Mouse (Mus musculus): ENCODE data around the gene Pigm. TPM values are rescaled to one million over a fixed set of nuclear protein-coding genes. Genes with fewer than 3 reads are reported as not detected.

Gene Pigm
- polyA plus RNA-seq, 1 experiment from 2014 or later: 5.0 TPM

DNA sequence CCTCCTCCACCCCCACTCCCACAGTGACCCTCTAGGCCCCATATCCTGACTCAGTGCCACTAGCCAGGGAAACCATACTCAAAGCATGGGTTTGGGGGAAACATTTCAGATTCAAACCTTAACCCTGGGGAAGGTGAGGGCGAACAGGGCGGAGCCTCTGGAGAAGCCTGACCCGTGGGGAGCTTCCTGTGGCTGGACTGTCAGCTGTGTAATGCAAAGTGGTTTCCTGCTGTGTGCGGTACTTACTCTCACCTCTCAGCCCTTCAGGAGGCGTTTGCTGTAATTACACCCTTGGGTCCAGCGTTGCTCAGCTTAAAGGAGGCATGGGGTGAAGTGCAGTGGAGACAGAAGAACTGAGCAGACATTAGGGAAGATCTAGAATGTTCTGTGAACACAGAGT lies 41.8 kb downstream of the Pigm start:
- H3K4me1 ChIP-seq (ENCODE audit: control insufficient read depth, insufficient read depth, low read length): no peaks in the 10 kb centered on the region
- no peaks in the 10 kb centered on the region for H3K9me3 ChIP-seq (ENCODE audit: control insufficient read depth, low read length)
- H3K4me2 ChIP-seq (ENCODE audit: low read depth, low read length): no peak overlapping the region
- no peak overlapping the region for H3K4me3 ChIP-seq (ENCODE audit: low read length)
- H3K27me3 ChIP-seq (replicated peaks; ENCODE audit: control insufficient read depth, insufficient read depth, low read length): no peaks in the 10 kb centered on the region
- WGBS: 23% methylated on average over 6 of the region's 6 CpGs
- no peak overlapping the region for H3K27ac ChIP-seq (ENCODE audit: low read length)
- no peak overlapping the region for H3K9ac ChIP-seq (ENCODE audit: low read depth, low read length)
- no peaks in the 10 kb centered on the region for H3K36me3 ChIP-seq (ENCODE audit: control insufficient read depth, insufficient read depth, low read length)
- 0 out of 2 replicates have a peak, but pooled peaks have one; percentile 44 for ATAC-seq

DNA sequence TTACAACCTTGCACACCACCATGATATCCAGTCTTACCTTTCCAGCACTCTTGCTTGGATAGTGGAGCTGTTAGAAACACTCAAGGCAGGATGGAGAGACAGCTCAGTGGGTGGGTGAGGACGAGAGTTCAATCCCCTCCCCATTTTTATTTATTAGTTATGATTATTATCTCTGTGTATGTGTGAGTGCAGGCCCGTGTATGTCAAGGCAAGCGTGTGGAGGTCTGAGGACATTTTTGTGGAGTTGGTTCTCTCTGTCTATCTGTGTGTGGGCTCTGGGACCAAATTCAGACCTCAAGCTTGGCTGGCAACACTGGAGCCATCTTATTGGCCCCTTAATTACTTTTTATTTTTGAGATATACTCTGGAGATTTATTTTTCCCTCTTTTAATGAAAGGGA lies 42.3 kb downstream of the Pigm start:
- no peak for ATAC-seq
- H3K27ac ChIP-seq (ENCODE audit: low read length): no peak overlapping the region
- H3K4me3 ChIP-seq (ENCODE audit: low read length): no peak overlapping the region
- no peaks in the 10 kb centered on the region for H3K27me3 ChIP-seq (replicated peaks; ENCODE audit: control insufficient read depth, insufficient read depth, low read length)
- H3K9ac ChIP-seq (ENCODE audit: low read depth, low read length): no peak overlapping the region
- no peaks in the 10 kb centered on the region for H3K36me3 ChIP-seq (ENCODE audit: control insufficient read depth, insufficient read depth, low read length)
- no peak overlapping the region for H3K4me2 ChIP-seq (ENCODE audit: low read depth, low read length)
- no peaks in the 10 kb centered on the region for H3K9me3 ChIP-seq (ENCODE audit: control insufficient read depth, low read length)
- 73% methylated on average over 3 of the region's 3 CpGs for WGBS
- no peaks in the 10 kb centered on the region for H3K4me1 ChIP-seq (ENCODE audit: control insufficient read depth, insufficient read depth, low read length)

DNA sequence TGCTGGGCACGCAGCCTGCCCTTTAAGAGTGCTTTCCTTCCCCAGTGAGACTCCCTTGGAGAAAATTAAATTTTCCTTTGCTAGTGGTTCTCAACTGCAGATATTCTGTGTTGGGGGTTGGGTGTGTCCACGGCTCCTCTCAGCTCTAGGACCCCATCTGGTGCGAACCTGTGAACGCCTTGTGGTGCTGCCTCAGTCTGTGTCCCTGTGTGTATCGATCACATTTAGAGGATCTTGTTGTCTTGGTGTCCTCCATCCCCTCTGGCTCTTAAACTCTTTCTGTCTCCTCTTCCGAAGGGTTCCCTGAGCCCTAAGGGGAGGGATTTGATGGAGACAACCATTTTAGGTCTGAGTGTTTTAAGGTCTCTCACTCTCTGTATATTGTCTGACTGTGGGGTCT lies 43.8 kb downstream of the Pigm start:
- ATAC-seq: no peak
- Histone ChIP-seq H3K36me3 (ENCODE audit: control insufficient read depth, insufficient read depth, low read length) (no peaks in the 10 kb centered on the region), H3K4me1 (ENCODE audit: control insufficient read depth, insufficient read depth, low read length) (no peaks in the 10 kb centered on the region), H3K9me3 (ENCODE audit: control insufficient read depth, low read length) (no peaks in the 10 kb centered on the region), H3K4me2 (ENCODE audit: low read depth, low read length) (no peak overlapping the region), H3K27ac (ENCODE audit: low read length) (no peak overlapping the region), H3K4me3 (ENCODE audit: low read length) (no peak overlapping the region), H3K27me3 (replicated peaks; ENCODE audit: control insufficient read depth, insufficient read depth, low read length) (no peaks in the 10 kb centered on the region), H3K9ac (ENCODE audit: low read depth, low read length) (no peak overlapping the region)
- WGBS: 84% methylated on average over 6 of the region's 6 CpGs

DNA sequence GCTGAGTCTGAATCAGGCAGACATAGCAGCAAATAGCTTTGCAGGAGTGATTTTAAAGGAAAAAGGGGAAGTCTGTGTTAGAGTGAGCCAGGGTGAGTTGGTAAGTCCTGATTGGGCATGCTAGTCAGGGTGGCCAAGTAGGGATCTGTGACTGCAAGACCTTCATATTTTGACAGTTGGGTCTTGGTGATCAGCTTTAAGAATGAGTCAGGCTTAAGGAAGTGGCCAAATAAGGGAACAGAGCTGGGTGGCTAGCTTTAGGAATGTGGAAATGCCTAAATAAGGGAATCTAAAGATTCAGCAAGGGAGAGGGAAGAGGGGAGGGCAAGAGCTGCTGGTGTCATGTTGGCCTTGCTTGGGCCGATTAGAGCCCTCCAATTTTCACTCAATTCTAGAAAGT lies 47.0 kb downstream of the Pigm start:
- Histone ChIP-seq H3K9ac (ENCODE audit: low read depth, low read length) (no peak overlapping the region), H3K4me2 (ENCODE audit: low read depth, low read length) (no peak overlapping the region), H3K27me3 (replicated peaks; ENCODE audit: control insufficient read depth, insufficient read depth, low read length) (no peaks in the 10 kb centered on the region), H3K4me1 (ENCODE audit: control insufficient read depth, insufficient read depth, low read length) (no peaks in the 10 kb centered on the region; the same call in 1 of the 2 replicates), H3K9me3 (ENCODE audit: control insufficient read depth, low read length) (no peaks in the 10 kb centered on the region), H3K27ac (ENCODE audit: low read length) (no peak overlapping the region), H3K4me3 (ENCODE audit: low read length) (no peak overlapping the region), H3K36me3 (ENCODE audit: control insufficient read depth, insufficient read depth, low read length) (no peaks in the 10 kb centered on the region)
- 27% methylated on average over 1 of the region's 1 CpGs for WGBS
- peak; percentile 31; the same call in 1 of the 2 replicates for ATAC-seq

DNA sequence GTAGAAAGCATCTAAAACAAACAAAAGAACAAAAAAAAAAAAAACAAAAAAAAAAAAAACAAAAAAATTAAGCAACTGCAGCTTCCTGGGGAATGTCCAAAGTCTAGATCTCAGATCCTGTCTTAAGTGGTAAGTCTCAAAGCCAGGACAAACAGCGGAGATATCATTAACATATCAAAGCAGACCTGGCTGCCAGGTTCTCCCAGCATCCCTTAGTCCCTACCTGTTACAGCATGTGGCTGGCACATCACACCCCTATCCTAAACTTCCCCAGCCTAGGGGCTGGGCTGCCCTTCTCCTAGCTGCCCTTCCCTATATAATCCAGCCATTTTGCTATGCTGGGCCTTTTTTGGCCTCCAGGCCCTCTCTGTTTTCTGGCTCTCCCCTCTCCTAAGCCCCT lies 50.1 kb downstream of the Pigm start:
- no peak overlapping the region for H3K4me3 ChIP-seq (ENCODE audit: low read length)
- H3K9ac ChIP-seq (ENCODE audit: low read depth, low read length): no peak overlapping the region
- H3K9me3 ChIP-seq (ENCODE audit: control insufficient read depth, low read length): no peaks in the 10 kb centered on the region
- H3K4me1 ChIP-seq (ENCODE audit: control insufficient read depth, insufficient read depth, low read length): peaks cover 12% of the 10 kb centered on the region
- no peak overlapping the region for H3K27ac ChIP-seq (ENCODE audit: low read length)
- H3K4me2 ChIP-seq (ENCODE audit: low read depth, low read length): no peak overlapping the region
- H3K36me3 ChIP-seq (ENCODE audit: control insufficient read depth, insufficient read depth, low read length): no peaks in the 10 kb centered on the region
- ATAC-seq: no peak
- 64% methylated on average over 1 of the region's 1 CpGs for WGBS
- no peaks in the 10 kb centered on the region for H3K27me3 ChIP-seq (replicated peaks; ENCODE audit: control insufficient read depth, insufficient read depth, low read length)

DNA sequence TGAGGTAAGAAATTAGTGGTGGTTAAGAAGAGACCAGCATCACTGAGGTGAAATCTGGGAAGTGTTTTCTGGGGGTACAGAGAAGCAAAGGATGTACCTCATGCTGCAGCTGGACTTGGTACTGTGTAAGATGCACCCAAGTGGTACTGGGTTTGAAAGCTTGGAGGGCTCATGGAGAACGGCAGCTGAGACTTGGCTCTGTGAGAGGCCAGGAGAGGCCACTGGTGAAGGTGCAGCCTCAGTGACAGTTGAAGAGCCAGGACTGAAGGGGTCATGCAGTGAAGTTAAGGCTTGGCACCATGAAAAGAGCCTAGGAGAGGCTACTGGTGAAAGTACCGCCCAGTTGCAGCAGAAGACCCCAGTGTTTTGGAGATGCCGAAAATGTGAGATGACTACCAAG lies 51.5 kb downstream of the Pigm start:
- Histone ChIP-seq H3K9ac (ENCODE audit: low read depth, low read length) (no peak overlapping the region), H3K36me3 (ENCODE audit: control insufficient read depth, insufficient read depth, low read length) (no peaks in the 10 kb centered on the region), H3K4me1 (ENCODE audit: control insufficient read depth, insufficient read depth, low read length) (peaks cover 24% of the 10 kb centered on the region), H3K4me2 (ENCODE audit: low read depth, low read length) (no peak overlapping the region), H3K4me3 (ENCODE audit: low read length) (no peak overlapping the region), H3K27me3 (replicated peaks; ENCODE audit: control insufficient read depth, insufficient read depth, low read length) (no peaks in the 10 kb centered on the region), H3K27ac (ENCODE audit: low read length) (no peak overlapping the region), H3K9me3 (ENCODE audit: control insufficient read depth, low read length) (no peaks in the 10 kb centered on the region)
- 93% methylated on average over 3 of the region's 3 CpGs for WGBS
- no peak for ATAC-seq

DNA sequence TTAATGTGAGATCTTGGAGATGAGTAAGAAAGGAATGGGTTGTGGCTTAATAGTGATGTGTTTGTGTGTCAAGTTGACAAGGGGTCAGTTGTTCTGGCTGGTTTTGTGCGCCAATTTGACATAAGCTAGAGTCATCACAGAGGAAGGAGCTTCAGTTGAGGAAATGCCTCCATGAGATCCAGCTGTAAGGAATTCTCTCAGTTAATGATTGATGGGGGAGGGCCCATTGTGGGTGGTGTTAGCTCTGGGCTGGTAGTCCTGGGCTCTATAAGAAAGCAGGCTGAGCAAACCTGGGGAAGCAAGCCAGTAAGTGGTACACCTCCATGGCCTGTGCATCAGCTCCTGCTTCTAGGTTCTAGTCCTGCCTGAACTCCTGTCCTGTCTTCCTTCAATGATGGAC lies 52.3 kb downstream of the Pigm start:
- no peak overlapping the region for H3K4me3 ChIP-seq (ENCODE audit: low read length)
- peak; percentile 41 for ATAC-seq

DNA sequence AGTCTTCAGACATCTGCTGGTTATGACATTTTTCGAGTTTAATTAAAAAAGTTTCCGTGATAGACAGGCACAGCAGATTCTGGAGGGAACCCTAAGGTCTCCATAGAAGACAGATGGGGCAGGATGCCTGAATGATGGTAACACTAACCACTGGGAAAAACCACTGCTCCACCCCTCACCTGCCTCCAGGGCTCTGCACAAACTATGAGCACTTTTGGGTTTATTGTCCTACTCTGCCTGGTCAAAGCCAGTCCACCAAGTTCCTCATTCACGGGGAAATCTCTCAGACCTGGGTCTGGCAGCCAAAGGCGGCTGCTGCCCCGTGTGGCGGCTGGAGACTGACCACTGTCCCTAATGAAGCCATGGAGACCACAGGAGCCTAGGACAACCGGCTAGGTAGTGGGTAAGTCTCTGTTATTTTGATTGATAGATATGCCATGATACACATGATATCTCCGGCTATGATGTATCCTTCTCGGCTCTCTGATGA lies 54.4 kb downstream of the Pigm start:
- no peaks in the 10 kb centered on the region for H3K9me3 ChIP-seq (ENCODE audit: control insufficient read depth, low read length)
- no peak overlapping the region for H3K4me2 ChIP-seq (ENCODE audit: low read depth, low read length)
- no peaks in the 10 kb centered on the region for H3K27me3 ChIP-seq (replicated peaks; ENCODE audit: control insufficient read depth, insufficient read depth, low read length)
- no peak overlapping the region for H3K27ac ChIP-seq (ENCODE audit: low read length)
- no peaks in the 10 kb centered on the region for H3K36me3 ChIP-seq (ENCODE audit: control insufficient read depth, insufficient read depth, low read length)
- H3K9ac ChIP-seq (ENCODE audit: low read depth, low read length): no peak overlapping the region
- peaks cover 31% of the 10 kb centered on the region for H3K4me1 ChIP-seq (ENCODE audit: control insufficient read depth, insufficient read depth, low read length)
- ATAC-seq: no peak
- H3K4me3 ChIP-seq (ENCODE audit: low read length): no peak overlapping the region
- WGBS: 52% methylated on average over 9 of the region's 9 CpGs

More for the DNA sequence above, 52.3 kb downstream of the Pigm start:
- Histone ChIP-seq H3K4me2 (ENCODE audit: low read depth, low read length) (no peak overlapping the region), H3K27me3 (replicated peaks; ENCODE audit: control insufficient read depth, insufficient read depth, low read length) (no peaks in the 10 kb centered on the region), H3K9me3 (ENCODE audit: control insufficient read depth, low read length) (no peaks in the 10 kb centered on the region), H3K9ac (ENCODE audit: low read depth, low read length) (no peak overlapping the region), H3K27ac (ENCODE audit: low read length) (no peak overlapping the region), H3K4me1 (ENCODE audit: control insufficient read depth, insufficient read depth, low read length) (peaks cover 30% of the 10 kb centered on the region), H3K36me3 (ENCODE audit: control insufficient read depth, insufficient read depth, low read length) (no peaks in the 10 kb centered on the region)
- 57% methylated on average over 1 of the region's 1 CpGs for WGBS

DNA sequence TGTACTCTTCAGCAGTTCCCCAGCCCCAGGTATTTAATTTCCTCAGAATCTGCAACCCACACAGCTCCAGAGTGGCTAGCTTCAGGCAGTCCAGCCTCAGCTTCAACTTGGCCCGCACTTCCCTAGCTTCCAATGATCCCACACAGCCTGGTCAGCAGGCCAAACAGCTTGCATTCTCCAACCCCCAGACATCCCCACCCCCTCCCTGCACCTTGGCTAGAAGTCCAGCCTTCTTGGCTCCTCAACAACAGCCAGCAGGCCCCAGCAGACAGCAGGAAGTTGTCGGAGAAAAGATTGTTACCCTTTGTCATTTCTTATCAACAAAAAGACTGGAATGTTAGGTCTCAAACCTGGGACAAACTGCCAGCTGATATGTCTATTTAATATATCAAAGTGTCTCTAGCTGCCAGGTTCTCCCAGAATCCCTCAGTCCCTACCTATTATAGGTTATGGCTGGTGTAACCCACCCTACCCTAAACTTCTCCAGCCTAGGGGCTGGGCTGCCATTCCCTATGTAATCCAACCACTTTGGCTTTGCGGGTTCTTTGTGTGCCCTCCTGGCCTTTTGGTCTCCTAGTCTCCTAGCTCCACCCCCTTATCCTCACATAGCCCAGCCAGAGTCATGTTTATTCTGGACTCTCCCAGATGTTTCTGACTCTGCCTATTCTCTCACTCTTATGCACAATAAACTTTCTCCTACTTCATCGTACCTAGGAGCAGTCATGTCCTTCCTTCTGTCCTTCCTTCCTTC lies 55.7 kb downstream of the Pigm start:
- Histone ChIP-seq H3K27ac (ENCODE audit: low read length) (peak overlapping the region; percentile 68), H3K4me1 (ENCODE audit: control insufficient read depth, insufficient read depth, low read length) (peaks cover 31% of the 10 kb centered on the region), H3K9ac (ENCODE audit: low read depth, low read length) (no peak overlapping the region), H3K4me3 (ENCODE audit: low read length) (no peak overlapping the region), H3K4me2 (ENCODE audit: low read depth, low read length) (no peak overlapping the region), H3K27me3 (replicated peaks; ENCODE audit: control insufficient read depth, insufficient read depth, low read length) (no peaks in the 10 kb centered on the region), H3K36me3 (ENCODE audit: control insufficient read depth, insufficient read depth, low read length) (no peaks in the 10 kb centered on the region), H3K9me3 (ENCODE audit: control insufficient read depth, low read length) (no peaks in the 10 kb centered on the region)
- peak; percentile 74 for ATAC-seq
- WGBS: 18% methylated on average over 4 of the region's 4 CpGs

DNA sequence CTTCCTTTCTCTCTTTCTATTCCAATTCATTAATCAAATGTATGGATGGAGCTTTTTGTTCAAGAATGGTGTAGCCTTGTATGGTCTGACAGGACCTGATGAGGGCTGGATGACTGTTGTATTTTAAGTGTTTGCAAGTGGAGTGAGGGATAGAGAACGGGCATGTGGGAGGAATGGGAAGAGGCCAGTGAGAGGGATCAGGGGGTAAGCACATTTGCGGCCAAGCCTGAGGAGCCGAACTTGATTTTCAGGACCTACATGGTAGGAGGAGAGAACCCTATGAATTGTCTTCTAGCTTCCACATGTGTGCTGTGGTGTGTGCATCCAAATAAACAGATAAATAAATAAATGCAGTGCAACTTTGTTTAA lies 56.2 kb downstream of the Pigm start:
- Histone ChIP-seq H3K27me3 (replicated peaks; ENCODE audit: control insufficient read depth, insufficient read depth, low read length) (no peaks in the 10 kb centered on the region), H3K4me3 (ENCODE audit: low read length) (no peak overlapping the region), H3K9me3 (ENCODE audit: control insufficient read depth, low read length) (no peaks in the 10 kb centered on the region), H3K4me1 (ENCODE audit: control insufficient read depth, insufficient read depth, low read length) (peaks cover 31% of the 10 kb centered on the region), H3K36me3 (ENCODE audit: control insufficient read depth, insufficient read depth, low read length) (no peaks in the 10 kb centered on the region), H3K9ac (ENCODE audit: low read depth, low read length) (no peak overlapping the region), H3K27ac (ENCODE audit: low read length) (peak overlapping the region; percentile 68), H3K4me2 (ENCODE audit: low read depth, low read length) (peak overlapping the region; percentile 22; the same call in 1 of the 2 replicates)
- WGBS: 66% methylated on average over 3 of the region's 3 CpGs
- peak; percentile 6; the same call in 1 of the 2 replicates for ATAC-seq

All from intestine, embryonic 16.5 days (tissue).